Comparison of ENCODE assay signal across 9 mouse cellular contexts in genomic region chr5:134680238-134680637, GRCm38 (mm10). TPM values are rescaled to one million over a fixed set of nuclear protein-coding genes. Genes with fewer than 3 reads are reported as not detected.
DNase-seq lines count a peak whose midpoint lies in the region; ATAC-seq and TF ChIP-seq lines count a peak whose summit lies in the region.
"Had no signal": no experiment of that assay in that cellular context is flagged by ENCODE, and none has a peak within 500 bp of the region (broad histone marks: within the 10 kb centered on the region; RNA-seq: fewer than 3 reads in every experiment).

No protein-coding gene starts in this region.

- 79% methylated on average over 12 of the region's 12 CpGs for WGBS in neural tube, embryonic 13.5 days
- 79% methylated on average over 12 of the region's 12 CpGs for WGBS in neural tube, embryonic 15.5 days
- 87% methylated on average over 12 of the region's 12 CpGs for WGBS in midbrain, embryonic 16.5 days

- H3K36me3 ChIP-seq in neural tube, embryonic 13.5 days: peaks cover 56% of the 10 kb centered on the region
- peaks cover 25% of the 10 kb centered on the region for H3K36me3 ChIP-seq in neural tube, embryonic 15.5 days
- peaks cover 6% of the 10 kb centered on the region for H3K36me3 ChIP-seq in midbrain, embryonic 16.5 days (ENCODE audit: control insufficient read depth, insufficient read depth, low read length)

- no peak for ATAC-seq in neural tube, embryonic 13.5 days (ENCODE audit: low read depth)
- no peak for ATAC-seq in neural tube, embryonic 15.5 days (ENCODE audit: low FRiP score)
- ATAC-seq in midbrain, embryonic 16.5 days: no peak

- no peak for TF ChIP-seq CTCF in gastrocnemius, adult 2 months (IDR thresholded peaks at IDR 0.05)

- no peak overlapping the region for H3K4me2 ChIP-seq in neural tube, embryonic 13.5 days
- H3K4me2 ChIP-seq in neural tube, embryonic 15.5 days: no peak overlapping the region
- no peak overlapping the region for H3K4me2 ChIP-seq in midbrain, embryonic 16.5 days (ENCODE audit: low read length)
- H3K4me2 ChIP-seq: limb, embryonic 13.5 days had no signal

- peak; percentile 46 for DNase-seq in gastrocnemius, adult 2 months
- DNase-seq in gastrocnemius, adult 18-20 months (ENCODE audit: low spot score): no peak
- DNase-seq in lung, adult 18-20 months: peak; percentile 39 to 54
- peak; percentile 35 to 57 for DNase-seq in urinary bladder, postnatal 36 days (ENCODE audit: low spot score in 2 of 2)
- no peak for DNase-seq in embryo, embryonic 9.5 days (ENCODE audit: extremely low spot score)

- intact Hi-C loops in gastrocnemius, adult 2 months (cut with DNase I): no loop called here

- no peaks in the 10 kb centered on the region for H3K27me3 ChIP-seq in neural tube, embryonic 13.5 days
- H3K27me3 ChIP-seq in neural tube, embryonic 15.5 days (replicated peaks): no peaks in the 10 kb centered on the region
- no peaks in the 10 kb centered on the region for H3K27me3 ChIP-seq in midbrain, embryonic 16.5 days (ENCODE audit: control insufficient read depth, insufficient read depth, low read depth, low read length)
- H3K27me3 ChIP-seq: limb, embryonic 13.5 days had no signal

- H3K9ac ChIP-seq in neural tube, embryonic 13.5 days: peak overlapping the region; percentile 36; the same call in 1 of the 2 replicates
- H3K9ac ChIP-seq in neural tube, embryonic 15.5 days (replicated peaks): no peak overlapping the region
- no peak overlapping the region for H3K9ac ChIP-seq in midbrain, embryonic 16.5 days (ENCODE audit: low read depth, low read length)
- H3K9ac ChIP-seq: limb, embryonic 13.5 days had no signal

- no peaks in the 10 kb centered on the region for H3K9me3 ChIP-seq in neural tube, embryonic 13.5 days
- H3K9me3 ChIP-seq in neural tube, embryonic 15.5 days (replicated peaks): no peaks in the 10 kb centered on the region
- no peaks in the 10 kb centered on the region for H3K9me3 ChIP-seq in midbrain, embryonic 16.5 days (replicated peaks; ENCODE audit: control insufficient read depth, low read length, poor library complexity, severe bottlenecking)
- H3K9me3 ChIP-seq: limb, embryonic 13.5 days had no signal

- no peak overlapping the region for H3K4me3 ChIP-seq in gastrocnemius, adult 2 months
- no peak overlapping the region for H3K4me3 ChIP-seq in neural tube, embryonic 13.5 days
- H3K4me3 ChIP-seq in neural tube, embryonic 15.5 days (replicated peaks): no peak overlapping the region
- no peak overlapping the region for H3K4me3 ChIP-seq in midbrain, embryonic 16.5 days (ENCODE audit: low read depth, low read length)
- H3K4me3 ChIP-seq: limb, embryonic 13.5 days had no signal

- H3K4me1 ChIP-seq in neural tube, embryonic 13.5 days (replicated peaks): peaks cover 64% of the 10 kb centered on the region
- peaks cover 45% of the 10 kb centered on the region for H3K4me1 ChIP-seq in neural tube, embryonic 15.5 days
- peaks cover 15% of the 10 kb centered on the region for H3K4me1 ChIP-seq in midbrain, embryonic 16.5 days (ENCODE audit: control insufficient read depth, insufficient read depth, low read length)

- peak overlapping the region; percentile 73 for H3K27ac ChIP-seq in gastrocnemius, adult 2 months
- no peak overlapping the region for H3K27ac ChIP-seq in neural tube, embryonic 13.5 days (replicated peaks)
- H3K27ac ChIP-seq in neural tube, embryonic 15.5 days (replicated peaks): no peak overlapping the region
- H3K27ac ChIP-seq in midbrain, embryonic 16.5 days (ENCODE audit: low read length): no peak overlapping the region
- H3K27ac ChIP-seq: limb, embryonic 13.5 days had no signal

RNA-seq across cellular contexts. Expression of gene Limk1, which starts 8.2 kb away (rescaled TPM):
- 1 to 10 TPM; 1.5 to 2.2 TPM for total RNA-seq in gastrocnemius, adult 2 months (2021)
- total RNA-seq in gastrocnemius, adult 18-20 months (2021): 1 to 10 TPM; 1.4 to 1.8 TPM
- polyA plus RNA-seq in neural tube, embryonic 13.5 days (2015; fragmentation: Nextera tagmentation; extraction: Ambion mirVana): 20.3 and 21.3 TPM in 2 replicates
- 22.7 and 27.1 TPM in 2 replicates for polyA plus RNA-seq in neural tube, embryonic 15.5 days (2015; fragmentation: Nextera tagmentation; extraction: Ambion mirVana)
- polyA plus RNA-seq in midbrain, embryonic 16.5 days (2015; fragmentation: Nextera tagmentation; extraction: Ambion mirVana): 17.8 and 20.1 TPM in 2 replicates

RNA-seq across cellular contexts. Expression of gene Eif4h, which starts 40.9 kb away (rescaled TPM):
- 100 to 1,000 TPM in 1 of 2 experiments, 10 to 100 TPM in 1; 92.2 to 105 TPM for total RNA-seq in gastrocnemius, adult 2 months (2021)
- 10 to 100 TPM; 84.8 to 94.1 TPM for total RNA-seq in gastrocnemius, adult 18-20 months (2021)
- 338 and 355 TPM in 2 replicates for polyA plus RNA-seq in neural tube, embryonic 13.5 days (2015; fragmentation: Nextera tagmentation; extraction: Ambion mirVana)
- polyA plus RNA-seq in neural tube, embryonic 15.5 days (2015; fragmentation: Nextera tagmentation; extraction: Ambion mirVana): 317 and 361 TPM in 2 replicates
- 321 and 329 TPM in 2 replicates for polyA plus RNA-seq in midbrain, embryonic 16.5 days (2015; fragmentation: Nextera tagmentation; extraction: Ambion mirVana)

Comparison
In these comparisons a context has a peak if more than half of its experiments do, and no peak if none do; other contexts are left out.
1. DNase-seq: peak in gastrocnemius, adult 2 months (single experiment), lung, adult 18-20 months (2 of 2) and urinary bladder, postnatal 36 days (2 of 2); none in gastrocnemius, adult 18-20 months (single experiment) and embryo, embryonic 9.5 days (single experiment).